Mouse (Mus musculus): Measurements from ENCODE around the gene Orai3. TPM values are rescaled to one million over a fixed set of nuclear protein-coding genes. Genes with fewer than 3 reads are reported as not detected.

Orai3 gene
- 3.0 TPM for polyA plus RNA-seq (2014; fragmentation: Illumina TruSeq; extraction: RNeasy Lipid Tissue Mini Kit (QIAGEN cat#74804); ENCODE audit: low read depth, low replicate concordance)

DNA sequence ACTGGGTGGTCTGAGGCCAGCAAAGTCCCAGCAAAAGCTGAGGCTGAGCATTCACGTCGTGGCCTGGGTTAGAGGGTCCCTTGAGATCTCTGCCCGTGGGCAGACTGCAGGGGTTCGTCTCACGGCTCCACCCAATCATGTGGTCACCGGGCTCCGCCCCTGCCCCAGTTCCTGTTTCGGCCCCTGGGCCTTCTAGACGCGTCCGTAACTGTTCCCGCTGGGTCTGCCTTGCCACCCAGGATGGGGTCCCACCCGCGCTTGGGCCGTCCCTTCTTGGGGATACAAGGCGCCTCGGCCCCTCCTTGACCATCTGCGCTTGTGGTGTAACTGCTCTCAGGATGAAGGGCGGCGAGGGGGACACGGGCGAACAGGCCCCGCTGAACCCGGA is at the start of gene Orai3:
TSS of gene Orai3 (plus strand) at position 165 of the 388 bp plus-strand sequence.

DNA sequence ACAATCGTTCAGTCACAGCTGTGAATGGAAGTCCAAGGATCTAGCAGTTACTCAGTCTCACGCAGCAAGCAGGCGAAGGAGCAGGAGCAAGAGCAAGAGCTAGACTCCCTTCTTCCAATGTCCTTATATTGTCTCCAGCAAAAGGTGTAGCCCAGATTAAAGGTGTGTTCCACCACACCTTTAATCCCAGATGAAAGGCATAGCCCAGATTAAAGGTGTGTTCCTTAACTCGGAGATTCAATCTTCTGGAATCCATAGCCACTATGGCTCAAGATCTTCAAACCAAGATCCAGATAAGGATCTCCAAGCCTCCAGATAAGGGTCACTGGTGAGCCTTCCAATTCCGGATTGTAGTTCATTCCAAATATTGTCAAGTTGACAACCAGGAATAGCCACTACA is 37.5 kb upstream of the Orai3 start, which contains the start of gene Ctf2:
TSS of gene Ctf2 (minus strand) at position 101 of the 400 bp plus-strand sequence.

DNA sequence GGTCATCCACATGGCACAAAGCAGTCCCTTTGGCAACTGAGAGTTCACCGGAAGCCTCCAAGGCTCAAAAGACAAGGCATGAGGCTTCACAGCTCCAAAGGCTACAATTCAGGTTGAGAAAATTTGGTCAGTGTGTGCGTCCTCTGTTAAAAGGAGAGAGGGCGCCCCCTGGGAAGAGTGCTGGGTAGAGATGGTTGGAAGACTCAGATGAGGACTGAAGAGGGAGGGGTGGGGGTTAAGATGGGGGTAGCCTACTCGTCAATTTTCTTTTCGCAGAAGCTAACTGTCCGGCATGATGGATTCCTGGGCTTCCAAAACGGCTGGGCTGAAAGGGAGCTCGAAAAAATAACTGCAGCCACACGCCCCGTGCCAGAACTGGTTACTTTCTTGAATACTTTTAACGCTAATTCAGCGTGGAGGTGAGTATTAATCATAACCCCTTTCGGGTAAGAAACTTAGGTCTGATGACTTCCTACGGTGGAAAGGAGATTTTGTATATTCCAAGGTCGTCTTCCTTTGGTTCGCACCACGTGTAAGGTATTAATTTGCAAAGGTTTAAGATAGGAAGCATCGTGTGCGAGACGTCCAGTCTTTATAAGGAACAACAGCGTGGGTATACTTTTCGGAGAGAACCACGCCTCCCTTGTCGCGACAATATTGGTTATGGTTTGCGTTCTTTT is 25.1 kb upstream of the Orai3 start, which contains the start of gene Fbxl19:
TSS of gene Fbxl19 (plus strand) at position 178 of the 680 bp plus-strand sequence.

DNA sequence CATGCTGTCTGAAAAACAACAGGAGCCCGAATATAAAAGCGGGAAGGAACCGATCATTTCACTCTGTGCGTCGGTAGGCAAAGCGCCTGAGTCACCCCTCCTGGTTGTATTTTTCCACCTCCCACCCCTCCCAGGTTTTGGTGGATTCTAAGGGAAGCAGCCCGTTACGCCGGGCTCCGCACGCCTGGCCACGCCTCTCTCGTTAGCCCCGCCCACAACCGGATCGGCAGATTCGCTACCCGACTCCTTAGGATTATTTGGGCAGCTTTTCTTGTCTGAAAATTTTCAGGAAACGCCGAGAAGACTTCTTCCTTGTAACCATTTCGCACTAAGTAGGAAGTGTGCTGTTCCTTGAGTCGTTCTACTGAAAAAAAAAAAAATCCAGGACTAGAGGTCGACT is 6.8 kb downstream of the Orai3 start, which contains the start of gene Setd1a:
TSS of gene Setd1a (plus strand) at position 245 of the 400 bp plus-strand sequence.

DNA sequence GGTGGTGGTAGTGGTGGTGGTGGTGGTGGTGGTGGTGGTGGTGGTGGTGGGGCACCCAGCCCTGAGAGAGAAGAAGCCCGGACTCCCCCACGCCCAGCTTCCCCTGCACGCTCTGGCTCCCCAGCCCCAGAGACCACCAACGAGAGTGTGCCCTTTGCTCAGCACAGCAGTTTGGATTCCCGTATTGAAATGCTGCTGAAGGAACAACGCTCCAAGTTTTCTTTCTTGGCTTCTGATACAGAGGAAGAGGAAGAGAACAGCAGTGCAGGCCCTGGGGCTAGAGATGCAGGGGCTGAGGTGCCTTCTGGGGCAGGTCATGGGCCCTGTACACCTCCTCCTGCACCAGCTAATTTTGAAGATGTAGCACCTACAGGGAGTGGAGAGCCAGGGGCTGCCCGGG is 15.7 kb downstream of the Orai3 start, which contains the start of gene Gm49388:
TSS of gene Gm49388 (plus strand) at position 301 of the 400 bp plus-strand sequence.

DNA sequence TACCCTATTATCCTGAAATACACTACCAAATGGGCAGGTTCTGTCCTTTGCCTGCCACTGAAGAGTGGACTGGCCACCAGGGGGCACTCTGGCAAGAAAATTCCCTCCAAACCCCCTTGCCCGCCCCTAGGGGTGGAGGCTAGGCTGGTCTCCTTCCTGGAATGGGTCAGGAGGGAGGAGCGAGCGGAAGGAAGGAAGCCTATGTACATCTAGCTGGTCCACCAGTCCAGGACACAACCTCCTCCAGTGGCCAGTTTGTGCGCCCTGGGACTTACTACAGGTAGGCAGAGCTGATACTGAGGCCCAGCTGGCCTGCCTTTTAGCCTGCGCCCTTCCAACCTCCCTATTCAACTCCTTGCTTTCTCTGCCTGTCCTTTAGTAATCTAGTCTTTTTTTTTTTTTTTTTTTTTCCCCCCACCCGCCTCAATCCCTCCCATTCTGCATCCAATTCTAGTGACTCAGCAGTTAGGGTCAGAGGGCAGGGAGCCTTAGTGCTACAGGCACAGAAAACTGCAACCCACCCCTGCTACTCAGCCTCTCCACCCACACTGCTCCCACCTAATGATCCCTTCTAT is 30.9 kb downstream of the Orai3 start, which contains the start of gene Hsd3b7:
TSS of gene Hsd3b7 (plus strand) at position 170 of the 575 bp plus-strand sequence.

DNA sequence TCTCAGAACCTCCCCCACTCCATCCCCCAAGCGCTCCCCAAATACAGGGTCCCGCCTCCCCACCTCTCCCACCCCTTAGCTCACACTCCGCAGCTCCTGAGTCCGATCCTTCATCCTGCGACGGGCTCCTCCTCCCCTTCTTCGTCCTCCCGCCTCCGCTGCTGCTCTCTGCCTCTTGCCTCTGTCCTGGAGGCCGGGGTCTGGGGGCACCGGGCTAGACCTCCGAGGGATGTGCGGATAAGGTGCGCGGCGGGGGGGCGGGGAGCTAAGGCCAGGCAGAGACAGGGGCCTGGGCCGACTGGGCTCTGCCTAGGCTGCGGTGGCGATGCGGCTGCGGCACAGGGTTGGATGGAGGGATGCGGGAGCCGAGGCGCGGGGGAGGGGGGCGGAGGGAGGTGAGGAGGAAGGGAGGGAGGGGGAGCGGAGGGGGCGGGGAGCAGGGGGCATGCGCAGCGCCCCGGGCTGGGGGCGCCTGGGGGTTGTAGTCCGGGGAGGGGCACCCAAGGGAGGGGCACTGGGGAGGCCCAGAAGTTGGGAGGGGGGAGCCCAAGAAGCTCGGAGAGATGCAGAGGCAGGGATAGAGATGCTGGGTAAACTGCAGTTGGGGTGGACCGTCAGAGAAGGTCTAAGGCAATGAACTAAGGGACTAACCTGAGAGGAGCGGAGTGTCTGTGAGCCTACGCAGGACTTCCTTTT is 54.7 kb downstream of the Orai3 start, which contains the start of the genes Stx4a and Stx1b:
TSS of gene Stx4a (plus strand) at position 119 of the 696 bp plus-strand sequence.
TSS of gene Stx1b (minus strand) at position 374 of the 696 bp plus-strand sequence.

Other genes with a start within 250 kb of the Orai3 start
- not detected for gene Tmem265, start 208.4 kb upstream of the Orai3 start, polyA plus RNA-seq (2014; fragmentation: Illumina TruSeq; extraction: RNeasy Lipid Tissue Mini Kit (QIAGEN cat#74804); ENCODE audit: low read depth, low replicate concordance)
- 15.2 TPM for gene Phkg2, start 196.5 kb upstream of the Orai3 start, polyA plus RNA-seq (2014; fragmentation: Illumina TruSeq; extraction: RNeasy Lipid Tissue Mini Kit (QIAGEN cat#74804); ENCODE audit: low read depth, low replicate concordance)
- gene Ccdc189, start 181.2 kb upstream of the Orai3 start, polyA plus RNA-seq (2014; fragmentation: Illumina TruSeq; extraction: RNeasy Lipid Tissue Mini Kit (QIAGEN cat#74804); ENCODE audit: low read depth, low replicate concordance), result 0.73 TPM
- 1.3 TPM for gene Rnf40, start 181.0 kb upstream of the Orai3 start, polyA plus RNA-seq (2014; fragmentation: Illumina TruSeq; extraction: RNeasy Lipid Tissue Mini Kit (QIAGEN cat#74804); ENCODE audit: low read depth, low replicate concordance)
- gene Zfp629, start 154.0 kb upstream of the Orai3 start, polyA plus RNA-seq (2014; fragmentation: Illumina TruSeq; extraction: RNeasy Lipid Tissue Mini Kit (QIAGEN cat#74804); ENCODE audit: low read depth, low replicate concordance), result 6.6 TPM
- gene Bcl7c, start 60.9 kb upstream of the Orai3 start, polyA plus RNA-seq (2014; fragmentation: Illumina TruSeq; extraction: RNeasy Lipid Tissue Mini Kit (QIAGEN cat#74804); ENCODE audit: low read depth, low replicate concordance), result 1.6 TPM
- 6.3 TPM for gene Ctf1, start 57.1 kb upstream of the Orai3 start, polyA plus RNA-seq (2014; fragmentation: Illumina TruSeq; extraction: RNeasy Lipid Tissue Mini Kit (QIAGEN cat#74804); ENCODE audit: low read depth, low replicate concordance)
- not detected for gene Ctf2, start 37.6 kb upstream of the Orai3 start, polyA plus RNA-seq (2014; fragmentation: Illumina TruSeq; extraction: RNeasy Lipid Tissue Mini Kit (QIAGEN cat#74804); ENCODE audit: low read depth, low replicate concordance)
- gene Fbxl19, start 25.3 kb upstream of the Orai3 start, polyA plus RNA-seq (2014; fragmentation: Illumina TruSeq; extraction: RNeasy Lipid Tissue Mini Kit (QIAGEN cat#74804); ENCODE audit: low read depth, low replicate concordance), result 0.28 TPM
- gene Setd1a, start 6.9 kb downstream of the Orai3 start, polyA plus RNA-seq (2014; fragmentation: Illumina TruSeq; extraction: RNeasy Lipid Tissue Mini Kit (QIAGEN cat#74804); ENCODE audit: low read depth, low replicate concordance), result 4.2 TPM
- gene Gm49388, start 15.8 kb downstream of the Orai3 start, polyA plus RNA-seq (2014; fragmentation: Illumina TruSeq; extraction: RNeasy Lipid Tissue Mini Kit (QIAGEN cat#74804); ENCODE audit: low read depth, low replicate concordance), result not detected
- 9.7 TPM for gene Hsd3b7, start 30.8 kb downstream of the Orai3 start, polyA plus RNA-seq (2014; fragmentation: Illumina TruSeq; extraction: RNeasy Lipid Tissue Mini Kit (QIAGEN cat#74804); ENCODE audit: low read depth, low replicate concordance)
- 8.2 TPM for gene Stx4a, start 54.5 kb downstream of the Orai3 start, polyA plus RNA-seq (2014; fragmentation: Illumina TruSeq; extraction: RNeasy Lipid Tissue Mini Kit (QIAGEN cat#74804); ENCODE audit: low read depth, low replicate concordance)
- 0.16 TPM for gene Stx1b, start 54.7 kb downstream of the Orai3 start, polyA plus RNA-seq (2014; fragmentation: Illumina TruSeq; extraction: RNeasy Lipid Tissue Mini Kit (QIAGEN cat#74804); ENCODE audit: low read depth, low replicate concordance)
- 4.8 TPM for gene Zfp646, start 106.4 kb downstream of the Orai3 start, polyA plus RNA-seq (2014; fragmentation: Illumina TruSeq; extraction: RNeasy Lipid Tissue Mini Kit (QIAGEN cat#74804); ENCODE audit: low read depth, low replicate concordance)
- 0.77 TPM for gene Zfp668, start 107.0 kb downstream of the Orai3 start, polyA plus RNA-seq (2014; fragmentation: Illumina TruSeq; extraction: RNeasy Lipid Tissue Mini Kit (QIAGEN cat#74804); ENCODE audit: low read depth, low replicate concordance)
- 0.20 TPM for gene Prss53, start 121.2 kb downstream of the Orai3 start, polyA plus RNA-seq (2014; fragmentation: Illumina TruSeq; extraction: RNeasy Lipid Tissue Mini Kit (QIAGEN cat#74804); ENCODE audit: low read depth, low replicate concordance)
- gene Gm21974, start 125.6 kb downstream of the Orai3 start, polyA plus RNA-seq (2014; fragmentation: Illumina TruSeq; extraction: RNeasy Lipid Tissue Mini Kit (QIAGEN cat#74804); ENCODE audit: low read depth, low replicate concordance), result not detected
- gene Vkorc1, start 125.8 kb downstream of the Orai3 start, polyA plus RNA-seq (2014; fragmentation: Illumina TruSeq; extraction: RNeasy Lipid Tissue Mini Kit (QIAGEN cat#74804); ENCODE audit: low read depth, low replicate concordance), result 72.8 TPM
- 4.9 TPM for gene Bckdk, start 134.3 kb downstream of the Orai3 start, polyA plus RNA-seq (2014; fragmentation: Illumina TruSeq; extraction: RNeasy Lipid Tissue Mini Kit (QIAGEN cat#74804); ENCODE audit: low read depth, low replicate concordance)
- gene Kat8, start 142.7 kb downstream of the Orai3 start, polyA plus RNA-seq (2014; fragmentation: Illumina TruSeq; extraction: RNeasy Lipid Tissue Mini Kit (QIAGEN cat#74804); ENCODE audit: low read depth, low replicate concordance), result 6.3 TPM
- gene Prss8, start 160.3 kb downstream of the Orai3 start, polyA plus RNA-seq (2014; fragmentation: Illumina TruSeq; extraction: RNeasy Lipid Tissue Mini Kit (QIAGEN cat#74804); ENCODE audit: low read depth, low replicate concordance), result 4.9 TPM
- gene Prss36, start 176.9 kb downstream of the Orai3 start, polyA plus RNA-seq (2014; fragmentation: Illumina TruSeq; extraction: RNeasy Lipid Tissue Mini Kit (QIAGEN cat#74804); ENCODE audit: low read depth, low replicate concordance), result not detected
- 363 TPM for gene Fus, start 197.6 kb downstream of the Orai3 start, polyA plus RNA-seq (2014; fragmentation: Illumina TruSeq; extraction: RNeasy Lipid Tissue Mini Kit (QIAGEN cat#74804); ENCODE audit: low read depth, low replicate concordance)
- 6.6 TPM for gene Pycard, start 224.1 kb downstream of the Orai3 start, polyA plus RNA-seq (2014; fragmentation: Illumina TruSeq; extraction: RNeasy Lipid Tissue Mini Kit (QIAGEN cat#74804); ENCODE audit: low read depth, low replicate concordance)
- gene Trim72, start 234.1 kb downstream of the Orai3 start, polyA plus RNA-seq (2014; fragmentation: Illumina TruSeq; extraction: RNeasy Lipid Tissue Mini Kit (QIAGEN cat#74804); ENCODE audit: low read depth, low replicate concordance), result not detected

Data from kidney, adult 10 weeks (tissue).